Mouse (Mus musculus): ENCODE measurements around the gene Atf6.

GRCm38 (mm10) chr1:170674184-170674775, 193.3 kb downstream of the Atf6 start:
- TF ChIP-seq CTCF (IDR thresholded peaks at IDR 0.05; ENCODE audit: insufficient read depth, low read depth, low read length) (no peak), POLR2A (IDR thresholded peaks at IDR 0.05; ENCODE audit: insufficient read depth, low read depth, low read length) (no peak)

All from olfactory bulb, adult 2 months (tissue).